Mouse (Mus musculus): Measurements from ENCODE around the gene Slmap.
"Not testable (repeated sequence)": the region's sequence is repeated elsewhere in the genome, so short reads cannot be mapped to it uniquely, and the experiment has no call there.

Gene Slmap

GRCm38 (mm10) chr14:26466544-26467125 is 68.1 kb downstream of the Slmap start:
- DNase-seq = no peak

- no peak for DNase-seq
Observed at GRCm38 (mm10) chr14:26465898-26466297, 68.8 kb downstream of the Slmap start.

GRCm38 (mm10) chr14:26459516-26459915 is 75.2 kb downstream of the Slmap start:
- peak; percentile 22 for DNase-seq

- DNase-seq = no peak
Observed at GRCm38 (mm10) chr14:26454851-26455250, 79.9 kb downstream of the Slmap start.

- no peak for DNase-seq
Observed at GRCm38 (mm10) chr14:26450036-26450800, 84.5 kb downstream of the Slmap start.

- DNase-seq = no peak
Observed at GRCm38 (mm10) chr14:26448581-26448980, 86.2 kb downstream of the Slmap start.

- DNase-seq = no peak
Observed at GRCm38 (mm10) chr14:26447223-26447622, 87.5 kb downstream of the Slmap start.

GRCm38 (mm10) chr14:26446538-26446937 is 88.2 kb downstream of the Slmap start:
- DNase-seq = no peak

GRCm38 (mm10) chr14:26442534-26442933 is 92.2 kb downstream of the Slmap start:
- DNase-seq = no peak

- no peak for DNase-seq
Observed at GRCm38 (mm10) chr14:26441041-26441812, 93.5 kb downstream of the Slmap start.

GRCm38 (mm10) chr14:26439996-26440395 is 94.7 kb downstream of the Slmap start:
- DNase-seq = no peak

- no peak for DNase-seq
Observed at GRCm38 (mm10) chr14:26437771-26438170, 97.0 kb downstream of the Slmap start.

GRCm38 (mm10) chr14:26436304-26436703 is 98.4 kb downstream of the Slmap start:
- DNase-seq = no peak

GRCm38 (mm10) chr14:26432320-26432719 is 102.4 kb downstream of the Slmap start:
- no peak for DNase-seq

- DNase-seq = no peak
Observed at GRCm38 (mm10) chr14:26431919-26432318, 102.8 kb downstream of the Slmap start.

- no peak for DNase-seq
Observed at GRCm38 (mm10) chr14:26420231-26420630, 114.5 kb downstream of the Slmap start.

- no peak for DNase-seq
Observed at GRCm38 (mm10) chr14:26417956-26418355, 116.8 kb downstream of the Slmap start.

GRCm38 (mm10) chr14:26417088-26417487 is 117.6 kb downstream of the Slmap start:
- DNase-seq = no peak

GRCm38 (mm10) chr14:26413581-26413980 is 121.2 kb downstream of the Slmap start:
- no peak for DNase-seq

GRCm38 (mm10) chr14:26406746-26407145 is 128.0 kb downstream of the Slmap start:
- no peak for DNase-seq

GRCm38 (mm10) chr14:26398508-26399160 is 136.1 kb downstream of the Slmap start:
- DNase-seq = no peak

- DNase-seq = no peak
Observed at GRCm38 (mm10) chr14:26391866-26392265, 142.9 kb downstream of the Slmap start.

- DNase-seq = not testable (repeated sequence)
Observed at GRCm38 (mm10) chr14:26388961-26389360, 145.8 kb downstream of the Slmap start.
